Mouse (Mus musculus) ovary, adult 18-20 months (tissue): Measurements from ENCODE around the gene 2410137M14Rik.
"Not testable (repeated sequence)": the region's sequence is repeated elsewhere in the genome, so short reads cannot be mapped to it uniquely, and the experiment has no call there.

ENCODE experiments used
- DNase-seq: peaks from one replicate; pipeline ENCODE4 v3.0.0; 2022; ENCODE audit warnings: low spot score, mixed read lengths

2410137M14Rik gene

GRCm38 (mm10) chr17:36993770-36994325, 12.8 kb upstream of the 2410137M14Rik start:
- no peak for DNase-seq

GRCm38 (mm10) chr17:36992336-36993104, 11.5 kb upstream of the 2410137M14Rik start:
- no peak for DNase-seq

GRCm38 (mm10) chr17:36990630-36991029, 9.6 kb upstream of the 2410137M14Rik start:
- DNase-seq, result not testable (repeated sequence)

GRCm38 (mm10) chr17:36989437-36989836, 8.4 kb upstream of the 2410137M14Rik start, which contains the start of gene H2-M5:
H2-M5 (minus strand) TSS chr17:36989537.
- no peak for DNase-seq

- no peak for DNase-seq
Observed at GRCm38 (mm10) chr17:36988475-36988874, 7.4 kb upstream of the 2410137M14Rik start.

GRCm38 (mm10) chr17:36982253-36983155, 1.5 kb upstream of the 2410137M14Rik start:
- DNase-seq, result no peak

- no peak for DNase-seq
Observed at GRCm38 (mm10) chr17:36981845-36982244, 808 bp upstream of the 2410137M14Rik start.

GRCm38 (mm10) chr17:36973271-36973787, 7.7 kb downstream of the 2410137M14Rik start:
- no peak for DNase-seq

- no peak for DNase-seq
Observed at GRCm38 (mm10) chr17:36972791-36973190, 8.2 kb downstream of the 2410137M14Rik start.

- no peak for DNase-seq
Observed at GRCm38 (mm10) chr17:36971172-36971850, 9.7 kb downstream of the 2410137M14Rik start.

GRCm38 (mm10) chr17:36970316-36970890, 10.6 kb downstream of the 2410137M14Rik start:
- DNase-seq, result no peak

GRCm38 (mm10) chr17:36966875-36967274, 14.2 kb downstream of the 2410137M14Rik start:
- no peak for DNase-seq

- DNase-seq, result no peak
Observed at GRCm38 (mm10) chr17:36961125-36961524, 19.9 kb downstream of the 2410137M14Rik start.

GRCm38 (mm10) chr17:36958884-36959283, 22.2 kb downstream of the 2410137M14Rik start:
- no peak for DNase-seq

- peak; percentile 91 for DNase-seq
Observed at GRCm38 (mm10) chr17:36957999-36958743, 22.9 kb downstream of the 2410137M14Rik start, which contains the start of the genes Znrd1 and Znrd1as. Znrd1 (minus strand) TSS chr17:36958559. Znrd1as (plus strand) TSS chr17:36958592.

- no peak for DNase-seq
Observed at GRCm38 (mm10) chr17:36953062-36953461, 28.0 kb downstream of the 2410137M14Rik start.

GRCm38 (mm10) chr17:36952631-36953030, 28.4 kb downstream of the 2410137M14Rik start:
- DNase-seq, result no peak

GRCm38 (mm10) chr17:36950981-36951947, 29.8 kb downstream of the 2410137M14Rik start, which contains the start of gene Ppp1r11:
Ppp1r11 (minus strand) TSS chr17:36951741.
- peak; percentile 95 for DNase-seq

GRCm38 (mm10) chr17:36949265-36949664, 31.8 kb downstream of the 2410137M14Rik start:
- no peak for DNase-seq
